Mouse (Mus musculus): ENCODE results near the gene Bhlhe41. TPM values are rescaled to one million over a fixed set of nuclear protein-coding genes. Genes with fewer than 3 reads are reported as not detected.

Bhlhe41 gene
- polyA plus RNA-seq, 1 experiment from 2014 or later: 3.8 TPM

DNA sequence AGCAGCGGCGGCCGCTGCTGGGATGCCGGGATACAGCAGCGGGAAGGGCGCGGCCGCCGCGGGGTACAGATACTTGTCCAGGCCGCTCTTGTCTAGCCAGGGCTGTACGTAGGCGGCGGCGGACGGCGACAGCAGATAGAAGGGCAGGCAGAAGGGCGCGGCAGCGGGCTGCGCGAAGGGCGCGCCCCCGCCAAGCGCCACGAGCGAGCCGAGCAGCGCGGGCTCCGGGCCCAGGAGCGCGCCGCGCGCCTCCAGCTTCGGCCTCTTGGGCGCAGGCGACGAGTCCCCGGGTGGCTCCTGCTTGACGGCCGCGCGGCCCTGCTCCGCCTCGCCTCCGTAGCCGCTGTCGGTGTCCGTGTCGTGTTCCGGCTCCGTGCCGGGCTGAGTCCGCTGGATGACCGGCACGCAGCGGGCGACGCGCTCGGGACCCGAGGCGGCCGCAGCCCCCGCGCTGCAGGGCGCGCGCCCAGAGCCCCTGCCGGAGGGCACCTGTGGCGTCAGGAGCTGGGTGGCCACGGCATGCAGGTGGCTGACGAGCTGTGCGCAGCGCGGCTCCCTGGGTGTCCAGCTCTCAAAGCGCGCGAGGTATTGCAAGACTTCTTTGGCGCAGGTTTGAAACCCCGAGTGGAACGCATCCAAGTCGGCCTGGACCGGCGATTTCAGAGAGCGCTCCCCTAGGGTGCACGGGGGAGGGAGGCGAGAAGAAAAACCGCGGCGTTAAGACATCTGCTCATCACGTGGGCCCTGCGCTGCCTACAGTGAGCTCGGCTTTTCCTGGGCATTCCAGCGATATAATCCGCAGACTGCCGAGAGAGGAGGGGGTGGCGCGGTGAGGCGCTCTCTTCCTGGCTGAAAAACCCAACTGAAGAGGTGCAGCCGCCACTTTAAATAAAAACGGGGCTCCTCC, 2.0 kb downstream of the Bhlhe41 start:
- Histone ChIP-seq H3K27me3 (ENCODE audit: insufficient read depth, poor library complexity, severe bottlenecking) (peaks cover 45% of the 10 kb centered on the region), H3K4me1 (peaks cover 47% of the 10 kb centered on the region)

DNA sequence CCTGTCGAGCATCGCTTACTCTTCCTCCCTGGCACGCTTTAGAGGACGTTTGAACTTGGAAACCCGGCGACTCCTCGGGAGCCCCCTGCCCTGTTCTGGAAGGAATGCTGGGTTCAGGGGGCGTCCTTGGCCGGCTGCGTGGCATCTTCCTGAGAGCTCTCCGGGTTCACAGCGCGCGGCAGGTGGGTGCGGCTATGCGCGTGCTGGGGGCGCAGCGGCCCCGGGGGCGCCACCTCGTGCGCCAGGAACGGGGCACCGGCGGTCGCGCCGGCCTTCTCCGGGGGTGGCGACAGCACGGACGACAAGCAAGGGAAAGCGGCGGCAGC, 2.7 kb downstream of the Bhlhe41 start:
- no peaks in the 10 kb centered on the region for H3K9me3 ChIP-seq
- 1% methylated on average over 35 of the region's 35 CpGs for WGBS
- H3K27ac ChIP-seq: peak overlapping the region; percentile 92
- no peak for DNase-seq (ENCODE audit: low spot score)
- no peaks in the 10 kb centered on the region; the same call in 1 of the 2 replicates for H3K36me3 ChIP-seq
- peaks cover 45% of the 10 kb centered on the region for H3K27me3 ChIP-seq (ENCODE audit: insufficient read depth, poor library complexity, severe bottlenecking)
- peaks cover 47% of the 10 kb centered on the region for H3K4me1 ChIP-seq
- peak overlapping the region; percentile 78 for H3K4me3 ChIP-seq

More for the DNA sequence above, 2.0 kb downstream of the Bhlhe41 start:
- WGBS: under 1% methylated on average over 99 of the region's 105 CpGs
- H3K9me3 ChIP-seq: no peaks in the 10 kb centered on the region
- peak; percentile 80 for DNase-seq (ENCODE audit: low spot score)
- no peaks in the 10 kb centered on the region; the same call in 1 of the 2 replicates for H3K36me3 ChIP-seq
- peak overlapping the region; percentile 92 for H3K27ac ChIP-seq
- peak overlapping the region; percentile 78 for H3K4me3 ChIP-seq

DNA sequence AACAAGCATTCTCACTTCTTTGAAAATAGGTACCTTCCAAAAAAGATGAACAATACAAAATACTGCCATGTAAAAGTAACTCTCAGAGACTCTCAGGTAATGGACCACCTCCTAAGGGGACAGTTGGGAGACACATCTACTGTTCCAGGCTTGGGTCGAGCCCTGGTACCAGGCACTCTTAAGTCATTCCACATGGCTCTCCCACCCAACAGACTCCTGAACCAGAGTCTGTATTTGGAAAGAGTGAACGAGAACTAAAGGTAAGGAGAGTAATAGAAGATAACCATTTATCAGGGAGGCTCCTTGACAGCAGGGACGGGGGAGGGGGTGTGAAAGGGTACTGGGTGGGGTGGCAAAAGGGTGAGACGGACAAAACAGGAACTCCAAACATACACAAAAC, 3.0 kb downstream of the Bhlhe41 start:
- Histone ChIP-seq H3K36me3 (no peaks in the 10 kb centered on the region; the same call in 1 of the 2 replicates), H3K4me1 (peaks cover 47% of the 10 kb centered on the region), H3K9me3 (no peaks in the 10 kb centered on the region), H3K27ac (peak overlapping the region; percentile 92), H3K27me3 (ENCODE audit: insufficient read depth, poor library complexity, severe bottlenecking) (peaks cover 45% of the 10 kb centered on the region), H3K4me3 (peak overlapping the region; percentile 78)
- DNase-seq (ENCODE audit: low spot score): no peak
- WGBS: 6% methylated on average over 4 of the region's 4 CpGs

DNA sequence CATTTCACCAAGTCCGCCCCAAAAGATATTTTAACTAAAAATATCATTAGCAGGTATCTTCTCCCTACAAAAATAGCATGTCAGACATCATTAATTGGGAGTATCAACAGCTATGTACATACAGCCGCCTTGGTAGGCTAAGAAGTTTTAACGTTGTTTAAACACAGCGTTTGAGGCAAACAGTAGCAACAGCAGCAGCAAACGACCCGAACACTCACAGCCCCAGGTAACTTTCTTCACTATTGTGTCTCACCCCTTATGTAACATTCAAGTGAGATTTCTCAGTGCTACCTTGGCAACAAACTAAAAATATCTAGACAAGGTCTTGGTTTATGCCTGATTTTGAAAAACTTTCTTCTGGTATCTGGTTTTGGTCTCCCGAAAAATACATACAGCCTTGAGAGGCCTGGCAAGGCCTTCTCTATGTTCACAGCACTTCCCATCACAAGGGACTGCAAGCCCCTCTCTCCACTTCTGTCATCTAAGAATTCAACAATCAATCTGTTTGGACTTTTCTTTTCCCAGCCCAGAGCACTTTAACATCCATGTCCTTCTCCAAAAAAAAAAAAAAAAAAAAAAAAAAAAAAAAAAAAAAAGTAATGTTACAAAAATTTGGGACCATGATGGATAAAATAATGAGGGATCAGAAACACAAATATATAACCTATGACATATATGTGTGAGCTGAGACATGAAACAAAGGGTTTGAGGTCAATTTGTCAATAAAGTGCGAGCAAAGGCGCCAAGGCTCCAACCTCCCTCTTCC, 3.7 kb downstream of the Bhlhe41 start:
- H3K27me3 ChIP-seq (ENCODE audit: insufficient read depth, poor library complexity, severe bottlenecking): peaks cover 40% of the 10 kb centered on the region
- H3K9me3 ChIP-seq: no peaks in the 10 kb centered on the region
- 79% methylated on average over 9 of the region's 9 CpGs for WGBS
- H3K4me1 ChIP-seq: peaks cover 41% of the 10 kb centered on the region
- H3K27ac ChIP-seq: peak overlapping the region; percentile 92; the same call in 1 of the 2 replicates
- H3K36me3 ChIP-seq: no peaks in the 10 kb centered on the region; the same call in 1 of the 2 replicates
- peak overlapping the region; percentile 78 for H3K4me3 ChIP-seq
- DNase-seq (ENCODE audit: low spot score): no peak

DNA sequence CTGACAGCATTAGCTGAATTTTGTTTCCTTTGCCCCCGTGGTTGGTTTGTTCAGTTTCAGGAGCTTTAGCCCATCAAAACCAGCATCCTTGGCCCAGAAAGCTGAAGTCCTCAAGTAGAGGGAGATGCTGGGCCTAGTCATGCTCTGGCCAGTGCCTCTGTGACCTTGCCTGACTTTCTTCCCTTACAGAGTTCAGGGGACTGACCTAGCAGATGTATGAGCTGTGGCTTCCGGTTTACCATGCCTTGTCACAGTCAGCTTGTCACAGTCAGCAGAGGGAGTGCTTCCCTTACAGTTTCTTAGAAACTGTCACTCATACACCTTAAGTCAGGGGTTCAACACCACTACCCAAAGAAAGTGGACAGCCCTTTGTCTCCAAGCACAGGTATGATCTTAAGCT, 5.0 kb downstream of the Bhlhe41 start:
- whole genome bisulfite sequencing: 32% methylated on average over 2 of the region's 2 CpGs
- Histone ChIP-seq H3K4me1 (peaks cover 41% of the 10 kb centered on the region), H3K9me3 (no peaks in the 10 kb centered on the region), H3K4me3 (no peak overlapping the region), H3K27me3 (ENCODE audit: insufficient read depth, poor library complexity, severe bottlenecking) (peaks cover 37% of the 10 kb centered on the region), H3K27ac (peak overlapping the region; percentile 22; the same call in 1 of the 2 replicates), H3K36me3 (no peaks in the 10 kb centered on the region; the same call in 1 of the 2 replicates)
- no peak for DNase-seq (ENCODE audit: low spot score)

DNA sequence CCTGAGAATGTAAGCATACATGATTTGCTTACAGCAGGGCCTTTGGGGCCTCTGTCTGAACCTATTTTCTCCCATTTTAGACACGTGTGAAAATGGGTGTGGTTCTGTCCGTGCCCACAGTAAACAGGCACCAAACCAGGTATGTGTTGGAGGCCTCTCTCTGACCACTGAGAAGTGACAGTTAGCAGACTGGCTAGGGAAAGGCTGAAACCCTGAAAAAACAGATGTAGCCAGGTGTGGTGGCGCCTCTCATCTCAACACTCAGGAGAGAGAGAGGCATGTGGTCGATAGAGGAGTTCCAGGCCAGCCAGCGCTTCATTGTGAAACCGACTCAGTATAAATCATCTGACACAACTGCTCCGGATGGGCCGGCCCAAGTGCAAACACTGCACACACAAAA, 6.9 kb downstream of the Bhlhe41 start:
- H3K27ac ChIP-seq: no peak overlapping the region
- WGBS: 75% methylated on average over 8 of the region's 8 CpGs
- no peaks in the 10 kb centered on the region for H3K9me3 ChIP-seq

DNA sequence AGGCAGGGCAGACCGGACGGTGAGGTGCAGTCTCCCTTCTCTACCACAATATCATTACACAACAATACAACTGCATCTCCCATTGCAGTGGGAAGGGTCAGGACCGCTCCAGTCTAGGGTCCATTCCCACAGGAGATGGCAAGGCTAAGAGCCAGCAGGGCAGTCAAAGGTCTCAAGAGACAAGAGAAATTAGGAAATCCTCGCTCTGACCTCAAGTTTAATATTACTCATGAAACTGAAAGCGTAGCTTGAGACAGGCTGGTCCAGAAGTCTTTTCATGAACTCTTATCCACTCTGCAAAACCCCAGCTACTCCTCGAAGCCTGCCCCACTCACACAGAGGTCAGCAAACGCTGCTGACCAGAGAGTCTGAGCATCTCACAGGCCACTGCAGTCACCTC, 7.9 kb downstream of the Bhlhe41 start:
- Histone ChIP-seq H3K9me3 (no peaks in the 10 kb centered on the region), H3K4me1 (peaks cover 30% of the 10 kb centered on the region), H3K4me3 (no peak overlapping the region), H3K27me3 (ENCODE audit: insufficient read depth, poor library complexity, severe bottlenecking) (peaks cover 9% of the 10 kb centered on the region), H3K36me3 (no peaks in the 10 kb centered on the region; the same call in 1 of the 2 replicates), H3K27ac (no peak overlapping the region)
- DNase-seq (ENCODE audit: low spot score): no peak
- WGBS: 89% methylated on average over 7 of the region's 7 CpGs

More for the DNA sequence above, 6.9 kb downstream of the Bhlhe41 start:
- DNase-seq (ENCODE audit: low spot score): no peak
- peaks cover 39% of the 10 kb centered on the region for H3K4me1 ChIP-seq
- no peaks in the 10 kb centered on the region; the same call in 1 of the 2 replicates for H3K36me3 ChIP-seq
- peaks cover 18% of the 10 kb centered on the region for H3K27me3 ChIP-seq (ENCODE audit: insufficient read depth, poor library complexity, severe bottlenecking)
- H3K4me3 ChIP-seq: no peak overlapping the region

DNA sequence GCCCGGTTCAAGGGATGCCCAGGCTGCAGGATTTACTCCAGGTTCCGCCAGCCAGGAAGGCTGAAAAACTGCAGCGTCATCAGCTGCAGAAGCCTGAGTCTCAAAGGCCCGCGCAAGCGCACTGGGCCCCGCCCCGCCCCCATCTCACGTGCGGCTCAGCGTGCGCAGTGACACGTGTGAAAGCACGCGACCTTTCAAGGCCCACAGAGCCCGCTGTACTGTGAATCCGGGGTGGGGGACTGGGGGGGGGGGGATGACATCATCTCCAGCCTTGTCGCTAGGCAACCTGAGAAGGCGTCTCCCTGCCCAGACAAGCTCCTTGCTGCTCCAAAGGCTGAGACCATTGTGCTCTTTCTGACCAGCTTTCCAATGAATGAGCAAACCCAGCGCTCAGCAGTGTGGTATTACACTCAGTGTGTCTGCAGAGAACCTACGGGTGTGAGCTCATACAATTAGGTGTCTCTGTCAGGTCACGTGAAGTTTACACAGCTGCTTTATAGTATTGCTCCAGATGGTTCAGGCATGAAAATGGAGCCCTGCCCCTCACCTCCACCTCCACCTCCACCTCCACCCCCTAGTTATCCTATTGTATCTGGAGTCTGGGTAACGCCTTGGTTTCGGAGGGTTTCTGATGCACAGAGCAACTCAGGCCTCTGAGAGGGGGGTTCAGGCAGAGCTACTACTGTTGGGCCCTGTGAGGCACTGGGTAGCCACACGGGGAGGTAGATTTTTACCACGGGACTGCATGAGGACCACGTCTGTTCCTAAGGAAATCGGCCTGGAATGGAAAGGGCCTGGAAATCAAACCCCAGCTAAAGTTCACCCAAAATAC, 9.4 kb downstream of the Bhlhe41 start:
- Histone ChIP-seq H3K27me3 (ENCODE audit: insufficient read depth, poor library complexity, severe bottlenecking) (no peaks in the 10 kb centered on the region; the same call in 1 of the 2 replicates), H3K9me3 (no peaks in the 10 kb centered on the region), H3K36me3 (no peaks in the 10 kb centered on the region; the same call in 1 of the 2 replicates), H3K27ac (peak overlapping the region; percentile 65), H3K4me1 (peaks cover 38% of the 10 kb centered on the region), H3K4me3 (peak overlapping the region; percentile 39)
- 12% methylated on average over 28 of the region's 28 CpGs for WGBS
- DNase-seq (ENCODE audit: low spot score): peak; percentile 97

DNA sequence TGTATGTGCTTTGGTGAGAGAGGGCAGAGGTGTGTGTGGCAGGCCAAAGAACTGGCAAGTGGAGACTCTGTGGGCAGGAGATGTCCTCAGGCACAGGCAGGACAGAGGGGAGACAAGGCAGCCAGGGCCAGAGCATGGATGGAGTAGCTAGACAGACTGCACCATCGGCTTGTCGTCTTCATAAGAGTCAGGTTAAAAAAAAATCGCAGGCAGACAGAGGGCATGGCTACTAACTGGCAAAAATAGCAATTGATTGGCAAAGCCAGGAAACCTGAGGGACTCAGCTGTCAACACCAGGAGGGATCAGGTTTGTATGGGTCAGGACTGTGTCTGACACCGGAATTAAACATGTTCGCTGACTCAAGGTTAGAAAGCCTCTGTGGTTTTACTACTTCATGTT, 10.6 kb downstream of the Bhlhe41 start:
- no peaks in the 10 kb centered on the region for H3K9me3 ChIP-seq
- 32% methylated on average over 5 of the region's 5 CpGs for WGBS
- H3K36me3 ChIP-seq: no peaks in the 10 kb centered on the region; the same call in 1 of the 2 replicates
- no peak for DNase-seq (ENCODE audit: low spot score)
- peak overlapping the region; percentile 53 for H3K27ac ChIP-seq
- H3K4me1 ChIP-seq: peaks cover 38% of the 10 kb centered on the region
- no peaks in the 10 kb centered on the region; the same call in 1 of the 2 replicates for H3K27me3 ChIP-seq (ENCODE audit: insufficient read depth, poor library complexity, severe bottlenecking)
- no peak overlapping the region for H3K4me3 ChIP-seq

DNA sequence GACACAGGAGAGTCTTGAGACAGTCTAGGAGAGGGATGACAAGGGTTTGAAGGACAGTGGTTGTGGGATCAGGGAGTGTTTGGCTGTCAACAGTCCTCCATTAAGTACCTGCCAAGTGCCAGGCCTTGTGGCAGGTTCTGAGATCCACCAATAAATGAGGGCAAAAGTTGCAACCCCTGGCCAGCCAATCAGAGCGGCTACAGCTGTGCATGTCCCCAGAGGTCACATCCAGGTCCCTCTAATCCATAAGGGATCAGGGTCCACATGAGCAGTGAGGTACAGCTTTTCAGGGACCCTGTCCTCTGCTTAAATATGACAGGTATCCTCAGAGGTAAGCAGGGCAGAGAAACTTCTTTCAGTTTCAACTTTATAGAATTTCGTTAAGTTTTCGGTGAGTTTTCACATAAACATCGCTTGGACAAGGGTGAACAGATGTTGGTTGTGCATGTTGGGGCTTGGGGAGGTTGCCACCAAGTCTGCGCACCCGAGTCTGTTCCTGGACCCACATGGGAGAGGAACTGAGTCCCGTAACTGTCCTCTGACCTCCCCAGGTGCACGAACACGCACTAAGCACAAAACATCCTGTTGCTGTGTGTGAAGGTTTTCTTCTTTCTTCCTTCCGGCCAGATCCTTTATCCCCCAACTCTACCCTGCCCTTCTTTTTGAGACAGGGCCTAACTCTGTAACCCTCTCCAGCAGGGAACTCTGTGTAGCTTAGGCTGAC, 11.8 kb downstream of the Bhlhe41 start:
- no peak overlapping the region for H3K27ac ChIP-seq
- peaks cover 38% of the 10 kb centered on the region for H3K4me1 ChIP-seq
- no peaks in the 10 kb centered on the region for H3K9me3 ChIP-seq
- WGBS: 89% methylated on average over 10 of the region's 10 CpGs
- H3K4me3 ChIP-seq: no peak overlapping the region
- H3K36me3 ChIP-seq: no peaks in the 10 kb centered on the region; the same call in 1 of the 2 replicates
- no peaks in the 10 kb centered on the region; the same call in 1 of the 2 replicates for H3K27me3 ChIP-seq (ENCODE audit: insufficient read depth, poor library complexity, severe bottlenecking)
- no peak for DNase-seq (ENCODE audit: low spot score)

DNA sequence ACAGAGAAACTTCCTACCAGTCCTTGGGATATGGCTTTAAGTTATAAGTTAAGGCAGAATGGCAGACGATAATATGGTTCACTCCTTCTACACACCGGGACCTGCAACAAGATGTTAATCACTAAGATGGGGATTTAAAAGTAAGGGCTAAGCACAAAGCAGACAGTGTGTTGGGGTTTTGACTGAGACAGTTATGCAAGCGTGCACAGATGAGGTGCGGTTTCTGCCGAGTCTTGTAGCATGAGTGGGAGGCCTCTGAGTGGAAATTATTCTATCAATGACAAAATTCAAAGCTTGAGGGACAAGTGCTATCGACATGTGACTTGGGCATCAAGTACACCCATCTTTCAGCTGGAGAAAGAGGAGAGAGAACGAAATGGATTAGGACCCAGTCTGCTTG, 12.7 kb downstream of the Bhlhe41 start:
- Histone ChIP-seq H3K27ac (no peak overlapping the region), H3K36me3 (no peaks in the 10 kb centered on the region), H3K27me3 (ENCODE audit: insufficient read depth, poor library complexity, severe bottlenecking) (no peaks in the 10 kb centered on the region), H3K9me3 (no peaks in the 10 kb centered on the region), H3K4me1 (peaks cover 38% of the 10 kb centered on the region), H3K4me3 (no peak overlapping the region)
- no peak for DNase-seq (ENCODE audit: low spot score)
- 94% methylated on average over 7 of the region's 7 CpGs for WGBS

DNA sequence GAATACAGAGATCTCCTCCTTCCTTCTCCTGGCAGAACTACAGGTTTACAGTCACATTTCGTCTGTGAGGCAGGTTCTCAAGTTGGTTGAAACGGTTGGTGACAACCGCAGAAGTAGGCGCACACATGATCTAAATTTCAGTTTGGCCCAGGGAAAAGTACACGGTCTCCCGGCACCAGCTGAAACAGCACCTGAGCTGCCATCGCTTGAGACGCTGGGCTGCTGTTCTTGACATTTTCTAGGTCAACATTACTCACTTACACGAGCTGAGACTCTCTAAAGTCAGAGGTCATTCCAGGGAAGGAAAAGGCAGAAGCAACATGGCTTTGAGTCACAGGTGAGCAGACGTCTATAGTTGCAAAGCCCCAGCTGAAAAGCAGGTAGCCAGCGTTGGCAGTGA, 13.4 kb downstream of the Bhlhe41 start:
- WGBS: 85% methylated on average over 11 of the region's 11 CpGs
- no peaks in the 10 kb centered on the region for H3K9me3 ChIP-seq
- no peaks in the 10 kb centered on the region for H3K36me3 ChIP-seq
- peaks cover 38% of the 10 kb centered on the region for H3K4me1 ChIP-seq
- H3K27me3 ChIP-seq (ENCODE audit: insufficient read depth, poor library complexity, severe bottlenecking): no peaks in the 10 kb centered on the region
- no peak overlapping the region for H3K4me3 ChIP-seq
- peak overlapping the region; percentile 5; the same call in 1 of the 2 replicates for H3K27ac ChIP-seq
- DNase-seq (ENCODE audit: low spot score): no peak
